Mouse (Mus musculus) lung, postnatal 4 days (tissue): Measurements from ENCODE around the gene Rabggta.

Experiments
- DNase-seq, 2 experiments: peaks; one replicate each; pipeline ENCODE4 v3.0.0; 2021

Gene Rabggta

DNA sequence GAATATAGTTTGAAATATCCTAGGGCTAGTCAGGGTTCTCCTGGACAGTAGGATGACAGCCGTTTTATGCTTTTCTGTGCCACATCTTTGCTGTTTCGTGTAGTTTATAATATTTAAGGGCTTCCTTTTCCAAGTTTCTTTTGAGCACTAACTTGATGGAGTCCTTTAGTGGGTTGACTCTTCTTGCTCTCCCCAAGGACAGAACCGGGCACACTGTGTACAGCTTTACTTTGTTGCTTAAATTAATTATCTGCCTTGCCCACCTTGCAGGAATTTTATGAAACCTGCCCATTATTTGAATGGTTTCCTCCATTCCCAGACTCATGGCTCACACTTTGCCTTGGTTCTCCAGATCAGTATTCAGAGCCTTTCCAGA is 40.0 kb downstream of the Rabggta start:
- DNase-seq = no peak

DNA sequence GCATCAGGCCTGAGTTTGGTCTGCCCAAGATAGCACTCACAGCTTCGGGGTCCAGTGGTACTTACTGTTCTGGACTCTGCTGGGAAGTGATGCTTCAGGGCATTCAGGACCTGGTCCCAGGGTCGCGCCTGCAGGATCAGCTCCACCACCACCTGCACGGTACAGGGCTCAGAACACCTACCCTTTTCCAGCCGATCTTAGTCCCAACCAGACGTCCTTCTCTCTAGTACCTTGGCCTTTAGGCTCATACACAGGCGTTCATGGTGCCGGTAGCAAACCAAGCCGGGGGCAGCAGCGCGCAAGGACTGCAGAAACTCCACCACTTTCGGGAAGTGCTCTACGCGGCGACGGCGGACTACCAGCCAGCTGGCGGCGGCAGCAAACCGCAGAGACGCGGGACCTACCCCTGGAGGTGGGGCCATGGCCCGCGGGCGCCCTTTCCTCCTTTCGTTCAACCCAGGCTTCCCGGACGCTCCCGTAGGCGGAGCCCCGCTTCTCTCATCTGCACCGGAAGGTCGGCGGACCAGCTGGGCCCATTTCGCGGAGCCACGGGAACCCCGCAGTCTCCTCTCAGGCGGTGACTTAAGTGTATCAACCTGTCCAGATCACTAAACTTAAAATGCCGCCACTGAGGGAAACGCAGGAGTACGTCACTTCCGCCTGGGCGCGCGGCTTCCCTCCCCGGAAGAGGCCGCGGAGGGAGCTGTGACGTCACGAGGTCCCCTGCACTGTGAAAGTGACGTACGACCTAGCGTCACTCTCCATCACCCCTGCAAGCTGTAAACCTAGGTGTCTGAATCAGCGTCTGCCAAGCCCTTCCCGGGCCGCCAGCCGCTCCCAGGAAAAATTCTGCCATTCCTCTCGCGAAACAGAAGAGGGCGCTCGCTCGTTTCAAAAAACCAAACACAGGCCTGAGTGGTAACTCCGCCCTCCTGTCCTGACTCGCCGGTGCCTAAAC is 40.6 kb downstream of the Rabggta start, which contains the start of gene Tinf2:
Tinf2 (minus strand) TSS at position 661 of the 958 bp plus-strand sequence.
- DNase-seq = peak; percentile 94 to 95

DNA sequence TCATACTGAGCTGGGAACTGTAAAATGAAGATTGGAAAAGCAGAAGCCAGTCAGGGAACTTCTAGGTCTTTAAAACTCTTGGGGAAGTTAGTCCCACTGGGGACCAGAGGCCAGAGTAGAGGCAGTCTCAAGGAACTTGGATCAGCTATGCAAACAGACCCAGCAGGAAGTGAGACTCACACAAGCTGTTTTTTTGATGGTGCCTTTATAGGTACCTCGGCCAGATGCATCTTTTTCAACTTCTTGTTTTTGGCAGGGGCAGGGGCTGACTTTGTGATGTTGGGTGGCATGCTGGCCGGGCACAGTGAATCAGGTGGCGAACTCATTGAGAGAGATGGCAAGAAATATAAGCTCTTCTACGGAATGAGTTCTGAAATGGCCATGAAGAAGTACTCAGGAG is 44.4 kb downstream of the Rabggta start:
- no peak for DNase-seq

DNA sequence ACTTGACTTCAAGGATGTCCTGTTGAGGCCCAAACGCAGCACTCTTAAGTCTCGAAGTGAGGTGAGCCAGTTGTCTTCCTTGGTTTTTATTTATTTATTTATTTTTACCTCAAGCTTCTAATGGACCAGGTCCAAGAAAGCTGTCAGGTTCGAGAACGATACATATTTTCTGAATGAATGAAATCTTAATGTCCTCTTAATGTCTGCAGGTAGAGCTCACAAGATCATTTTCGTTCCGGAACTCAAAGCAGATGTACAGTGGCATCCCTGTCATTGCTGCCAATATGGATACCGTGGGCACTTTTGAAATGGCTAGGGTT is 49.4 kb downstream of the Rabggta start:
- no peak for DNase-seq

DNA sequence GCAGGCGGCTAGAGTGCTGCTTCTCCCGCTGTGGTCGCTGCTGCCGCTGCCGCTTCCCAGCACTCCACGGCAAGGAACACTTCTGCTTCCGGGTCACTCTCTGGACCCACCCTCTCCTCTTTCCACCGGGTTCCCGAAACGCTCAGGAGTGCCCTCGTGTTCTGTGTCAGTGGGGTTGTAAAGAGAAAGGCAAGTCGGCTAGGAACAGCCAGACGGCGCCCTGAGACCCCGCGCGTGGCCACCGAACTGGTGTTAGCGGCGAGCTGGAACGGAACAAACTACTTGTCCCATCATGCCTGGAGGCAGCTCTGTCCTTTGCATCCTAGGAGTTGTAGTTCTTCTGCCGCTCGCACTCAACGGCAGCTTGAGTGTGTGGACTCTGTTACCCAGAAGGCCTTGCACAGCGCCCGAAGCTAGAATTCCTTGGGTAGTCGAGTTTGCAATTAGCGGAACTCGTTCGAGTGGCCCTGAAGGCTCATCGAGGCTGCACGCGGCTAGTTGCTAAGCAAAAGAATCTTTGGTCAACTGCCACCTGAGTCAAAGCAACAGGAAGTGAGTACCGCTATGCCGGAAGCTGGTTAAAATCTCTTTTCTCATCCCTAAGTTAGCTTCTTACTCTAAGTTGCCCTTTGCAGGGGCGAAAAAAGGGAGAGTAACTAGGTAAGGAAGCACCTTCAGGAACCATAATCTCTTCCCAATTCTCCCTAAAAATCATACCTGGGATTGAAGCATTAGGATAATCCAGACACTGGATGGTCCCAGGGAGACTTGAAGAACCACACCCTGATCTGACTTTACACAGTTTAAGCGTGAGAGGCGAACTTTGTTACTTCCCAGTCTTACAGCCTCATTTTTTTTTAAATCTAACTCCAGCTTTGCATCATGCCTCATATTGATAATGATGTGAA is 50.0 kb downstream of the Rabggta start, which contains the start of the genes Gmpr2 and Nedd8:
Gmpr2 (plus strand) TSS at position 109 of the 908 bp plus-strand sequence.
Nedd8 (minus strand) TSS at position 292 of the 908 bp plus-strand sequence.
- DNase-seq = peak; percentile 90 to 94

DNA sequence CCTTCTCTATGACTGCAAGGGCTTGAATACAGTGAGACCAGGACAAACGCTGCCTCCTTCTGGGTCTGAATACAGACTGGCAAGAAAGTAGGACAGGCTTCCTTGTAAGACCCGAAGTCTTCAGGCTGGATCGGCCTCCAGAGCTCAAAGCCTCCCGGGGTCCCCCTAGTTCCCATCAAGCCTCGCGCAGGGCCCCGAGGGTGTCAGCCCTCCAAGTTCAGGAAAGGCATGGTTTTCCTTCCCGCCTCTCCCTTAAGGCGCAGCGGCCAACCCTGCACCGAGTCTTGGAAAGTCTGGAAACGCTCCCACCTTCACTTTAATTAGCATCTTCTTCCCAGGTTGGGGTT is 50.6 kb downstream of the Rabggta start:
- no peak for DNase-seq
